Mouse (Mus musculus) spleen, embryonic (tissue): ENCODE measurements around the gene Lyg1.
"Not testable (repeated sequence)": the region's sequence is repeated elsewhere in the genome, so short reads cannot be mapped to it uniquely, and the experiment has no call there.

ENCODE experiments used
- CTCF ChIA-PET: fragments of 350-600 bp; sonication (Branson Sonifier 250); formaldehyde crosslinking; loops from one replicate; lab custom pipeline; 2022; lab: Charles Lee

Gene Lyg1

GRCm38 (mm10) chr1:37957659-37958058, at the start of gene Lyg1:
TSS of gene Lyg1 (minus strand) at chr1:37957759.
- CTCF ChIA-PET = no interaction called here

- CTCF ChIA-PET = no interaction called here
These were observed 49.2 kb upstream of the Lyg1 start for GRCm38 (mm10) chr1:38006741-38007140.

- CTCF ChIA-PET = no interaction called here
These were observed 45.5 kb upstream of the Lyg1 start for GRCm38 (mm10) chr1:38003046-38003445.

GRCm38 (mm10) chr1:38001956-38002355, 44.4 kb upstream of the Lyg1 start:
- CTCF ChIA-PET = no interaction called here

GRCm38 (mm10) chr1:38000844-38001243, 43.3 kb upstream of the Lyg1 start:
- CTCF ChIA-PET = no interaction called here

- CTCF ChIA-PET = interaction anchor here (0.7 kb wide), 1 partner anchor 82 kb away, joined by 4 read pairs; no protein-coding TSS in a partner anchor
These were observed 42.0 kb upstream of the Lyg1 start for GRCm38 (mm10) chr1:37999552-37999951.

- CTCF ChIA-PET = interaction anchor here (0.7 kb wide), 2 partner anchors 81 to 1246 kb away, joined by 9 to 10 read pairs; no protein-coding TSS in a partner anchor
These were observed 41.0 kb upstream of the Lyg1 start for GRCm38 (mm10) chr1:37998371-37999199.

GRCm38 (mm10) chr1:37997867-37998266, 40.3 kb upstream of the Lyg1 start, which contains the start of the genes Txndc9 and Eif5b:
TSS of gene Txndc9 (minus strand) at chr1:37997893.
TSS of gene Eif5b (plus strand) at chr1:37998010.
- CTCF ChIA-PET = no interaction called here

GRCm38 (mm10) chr1:37996877-37997484, 39.4 kb upstream of the Lyg1 start:
- CTCF ChIA-PET = no interaction called here

- CTCF ChIA-PET = interaction anchor here (0.6 kb wide), 1 partner anchor 332 kb away, joined by 3 read pairs; no protein-coding TSS in a partner anchor
These were observed 38.7 kb upstream of the Lyg1 start for GRCm38 (mm10) chr1:37996226-37996625.

- CTCF ChIA-PET = no interaction called here
These were observed 30.3 kb upstream of the Lyg1 start for GRCm38 (mm10) chr1:37987856-37988255.

- CTCF ChIA-PET = interaction anchor here (0.5 kb wide), 1 partner anchor 86 kb away, joined by 3 read pairs; no protein-coding TSS in a partner anchor
These were observed 28.3 kb upstream of the Lyg1 start for GRCm38 (mm10) chr1:37985764-37986323.

GRCm38 (mm10) chr1:37984326-37984725, 26.8 kb upstream of the Lyg1 start:
- CTCF ChIA-PET = no interaction called here

- CTCF ChIA-PET = no interaction called here
These were observed 19.7 kb upstream of the Lyg1 start for GRCm38 (mm10) chr1:37977303-37977702.

- CTCF ChIA-PET = not testable (repeated sequence)
These were observed 19.1 kb upstream of the Lyg1 start for GRCm38 (mm10) chr1:37976666-37977065.

- CTCF ChIA-PET = no interaction called here
These were observed 14.0 kb upstream of the Lyg1 start for GRCm38 (mm10) chr1:37971520-37971919.

- CTCF ChIA-PET = no interaction called here
These were observed 11.2 kb upstream of the Lyg1 start for GRCm38 (mm10) chr1:37968746-37969145.

- CTCF ChIA-PET = no interaction called here
These were observed 8.0 kb upstream of the Lyg1 start for GRCm38 (mm10) chr1:37965571-37965970.

- CTCF ChIA-PET = no interaction called here
These were observed 1.9 kb upstream of the Lyg1 start for GRCm38 (mm10) chr1:37959486-37959885.

GRCm38 (mm10) chr1:37958516-37958915, 957 bp upstream of the Lyg1 start:
- CTCF ChIA-PET = no interaction called here

- CTCF ChIA-PET = no interaction called here
These were observed 698 bp downstream of the Lyg1 start for GRCm38 (mm10) chr1:37956690-37957431.

GRCm38 (mm10) chr1:37955251-37955650, 2.3 kb downstream of the Lyg1 start:
- CTCF ChIA-PET = no interaction called here
